Mouse (Mus musculus): Measurements from ENCODE around the gene Kif6. TPM values are rescaled to one million over a fixed set of nuclear protein-coding genes. Genes with fewer than 3 reads are reported as not detected.
A peak's percentile ranks its signal among the peaks of the same experiment; 100 is the strongest.

Gene Kif6
- total RNA-seq, 2 experiments from 2014 or later, result not detected

- no peak for ATAC-seq (replicated peaks; ENCODE audit: low FRiP score, low TSS enrichment, poor library complexity, severe bottlenecking)
Measured at GRCm38 (mm10) chr17:49875939-49876651, 261.2 kb downstream of the Kif6 start.

GRCm38 (mm10) chr17:49880919-49881744 lies 266.2 kb downstream of the Kif6 start:
- peak; percentile 82 for ATAC-seq (replicated peaks; ENCODE audit: low FRiP score, low TSS enrichment, poor library complexity, severe bottlenecking)

GRCm38 (mm10) chr17:49881796-49882195 lies 266.9 kb downstream of the Kif6 start:
- no peak for ATAC-seq (replicated peaks; ENCODE audit: low FRiP score, low TSS enrichment, poor library complexity, severe bottlenecking)

DNA sequence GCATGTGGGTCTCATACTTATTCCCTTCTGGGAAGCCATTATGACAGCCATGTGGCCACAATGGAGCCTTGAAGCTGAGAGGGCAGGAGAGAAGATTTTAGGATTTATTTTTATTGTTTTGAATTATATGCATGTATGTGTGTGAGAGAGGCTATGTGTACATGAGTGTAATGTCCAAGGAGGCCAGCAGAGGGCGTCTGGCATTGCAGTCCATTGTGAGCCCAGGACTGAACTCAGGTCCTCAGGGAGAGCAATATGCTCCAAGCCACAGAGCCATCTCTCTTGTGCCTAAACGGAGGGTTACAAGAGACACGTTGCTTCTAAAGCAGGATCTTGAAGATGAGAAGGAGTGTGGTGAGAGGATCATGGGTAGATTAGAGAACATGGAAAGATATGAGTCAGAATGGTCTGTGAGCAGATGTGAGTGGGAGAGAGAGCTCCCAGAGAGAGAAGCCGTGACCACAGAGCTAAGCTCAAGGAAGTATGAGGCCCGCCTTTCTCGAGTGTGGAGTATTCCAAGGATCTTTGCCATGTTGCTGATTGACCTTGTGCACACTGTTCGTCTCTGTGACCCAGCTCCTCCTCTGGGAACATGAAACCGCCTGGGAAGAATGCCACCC lies 268.3 kb downstream of the Kif6 start:
- ATAC-seq (replicated peaks; ENCODE audit: low FRiP score, low TSS enrichment, poor library complexity, severe bottlenecking), result no peak

DNA sequence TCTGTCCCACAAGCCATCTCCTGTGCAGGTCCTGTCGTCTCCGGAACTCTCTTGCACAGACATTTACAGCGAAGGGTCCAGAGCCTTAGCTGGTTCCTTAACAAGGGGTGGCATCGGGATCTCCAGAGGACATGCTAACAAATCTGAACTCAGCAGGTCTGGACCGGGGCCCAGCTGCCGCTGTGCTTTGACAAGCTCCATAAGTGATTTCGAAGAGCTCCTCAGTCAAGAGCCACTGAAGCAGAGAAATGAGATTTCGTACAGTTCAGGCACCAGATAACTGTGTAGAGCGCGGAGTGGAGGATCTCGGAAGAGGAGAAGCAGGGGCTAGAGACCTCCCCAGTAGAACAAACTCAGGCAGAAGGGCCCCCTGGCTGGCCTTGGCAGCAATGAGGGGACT lies 270.1 kb downstream of the Kif6 start:
- ATAC-seq (replicated peaks; ENCODE audit: low FRiP score, low TSS enrichment, poor library complexity, severe bottlenecking), result no peak

GRCm38 (mm10) chr17:49889629-49890028 lies 274.7 kb downstream of the Kif6 start:
- 0 out of 2 replicates have a peak, but pooled peaks have one; percentile 31 for ATAC-seq (replicated peaks; ENCODE audit: low FRiP score, low TSS enrichment, poor library complexity, severe bottlenecking)

DNA sequence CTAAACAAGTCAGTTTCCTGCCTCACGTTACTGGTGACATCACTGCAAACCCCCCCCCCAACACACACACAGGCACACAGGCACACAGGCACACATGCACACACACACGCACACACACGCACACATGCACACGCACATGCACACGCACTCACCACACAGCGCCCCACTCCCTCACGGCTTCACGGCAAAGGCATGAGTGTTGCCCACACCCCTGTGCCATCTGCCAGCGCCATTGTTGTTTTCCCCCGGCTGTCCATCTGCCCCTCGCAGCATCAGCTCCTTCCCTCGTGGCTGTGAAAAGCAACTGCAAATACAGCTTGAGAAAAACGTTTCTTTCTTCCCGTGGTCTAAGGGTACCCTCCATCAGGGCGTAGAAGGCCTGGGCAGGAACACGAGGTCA lies 275.9 kb downstream of the Kif6 start:
- ATAC-seq (replicated peaks; ENCODE audit: low FRiP score, low TSS enrichment, poor library complexity, severe bottlenecking), result no peak

- ATAC-seq (replicated peaks; ENCODE audit: low FRiP score, low TSS enrichment, poor library complexity, severe bottlenecking), result no peak
Measured at GRCm38 (mm10) chr17:49892390-49892789, 277.5 kb downstream of the Kif6 start.

- no peak for ATAC-seq (replicated peaks; ENCODE audit: low FRiP score, low TSS enrichment, poor library complexity, severe bottlenecking)
Measured at GRCm38 (mm10) chr17:49894471-49894870, 279.5 kb downstream of the Kif6 start.

DNA sequence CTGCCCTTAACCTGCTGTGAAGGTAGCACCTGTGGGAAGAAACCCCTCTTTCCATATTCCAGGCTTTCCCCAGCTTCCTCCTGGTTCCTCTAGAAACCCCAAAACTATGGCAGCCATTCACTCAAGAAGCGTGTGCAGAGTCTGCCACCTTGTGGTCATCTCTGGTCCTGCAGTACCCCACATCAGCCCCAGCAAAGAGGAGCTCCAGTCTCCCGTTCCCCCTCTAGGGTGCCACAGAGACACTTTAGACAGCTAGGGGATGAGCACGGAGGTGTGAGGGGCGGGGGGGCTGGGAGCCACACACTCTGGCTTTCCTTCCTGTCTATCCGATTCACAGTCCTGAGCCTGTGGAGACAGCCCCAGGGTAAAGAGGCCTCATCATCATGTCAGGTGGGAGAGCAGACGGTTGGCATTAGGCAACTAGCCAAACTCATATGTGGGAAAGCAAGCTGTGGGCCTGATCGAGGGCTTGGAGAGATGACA lies 284.0 kb downstream of the Kif6 start:
- peak; percentile 70 for ATAC-seq (replicated peaks; ENCODE audit: low FRiP score, low TSS enrichment, poor library complexity, severe bottlenecking)

DNA sequence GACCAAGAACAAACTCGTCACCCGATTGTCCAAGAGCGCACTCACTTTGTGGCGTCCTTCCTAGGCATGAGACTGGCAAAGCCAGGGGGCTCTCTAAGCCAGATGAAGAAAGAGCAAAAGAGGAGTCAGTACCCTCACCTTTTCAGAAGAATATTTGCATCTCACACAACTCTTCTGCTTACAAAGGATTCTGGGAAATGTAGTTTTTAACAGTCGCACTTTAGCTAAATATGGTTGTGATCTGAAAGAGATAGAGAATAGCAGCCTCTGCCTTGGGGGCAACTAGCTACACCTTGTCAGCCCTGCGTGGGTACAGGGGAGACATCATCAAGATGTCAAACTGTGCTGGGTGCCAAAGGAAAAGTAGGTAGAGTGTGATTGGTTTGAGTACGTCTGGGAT lies 287.7 kb downstream of the Kif6 start:
- ATAC-seq (replicated peaks; ENCODE audit: low FRiP score, low TSS enrichment, poor library complexity, severe bottlenecking), result no peak

- ATAC-seq (replicated peaks; ENCODE audit: low FRiP score, low TSS enrichment, poor library complexity, severe bottlenecking), result no peak
Measured at GRCm38 (mm10) chr17:49923429-49923828, 308.5 kb downstream of the Kif6 start.

DNA sequence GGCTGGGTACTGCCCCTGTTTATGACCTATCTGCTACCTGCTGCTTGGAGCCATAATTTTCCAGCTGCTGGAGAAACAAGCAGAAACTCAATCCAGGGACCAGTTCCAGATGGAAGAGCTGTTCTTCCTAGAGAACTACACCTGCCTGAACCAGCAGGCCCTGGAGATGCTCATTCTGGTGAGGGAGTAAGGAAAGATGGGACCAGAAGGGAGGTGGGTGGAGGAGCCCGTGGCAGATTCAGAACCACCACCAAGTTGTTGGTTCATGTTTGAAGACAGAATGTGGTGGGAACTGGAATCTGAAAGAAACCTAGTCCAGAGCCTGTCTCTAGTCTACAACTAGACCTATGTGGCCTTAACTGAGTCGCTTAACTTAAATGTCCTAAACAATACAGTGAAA lies 312.7 kb downstream of the Kif6 start:
- no peak for ATAC-seq (replicated peaks; ENCODE audit: low FRiP score, low TSS enrichment, poor library complexity, severe bottlenecking)

GRCm38 (mm10) chr17:49933806-49934205 lies 318.9 kb downstream of the Kif6 start:
- 0 out of 2 replicates have a peak, but pooled peaks have one; percentile 19 for ATAC-seq (replicated peaks; ENCODE audit: low FRiP score, low TSS enrichment, poor library complexity, severe bottlenecking)

GRCm38 (mm10) chr17:49934586-49934985 lies 319.6 kb downstream of the Kif6 start:
- ATAC-seq (replicated peaks; ENCODE audit: low FRiP score, low TSS enrichment, poor library complexity, severe bottlenecking), result no peak

DNA sequence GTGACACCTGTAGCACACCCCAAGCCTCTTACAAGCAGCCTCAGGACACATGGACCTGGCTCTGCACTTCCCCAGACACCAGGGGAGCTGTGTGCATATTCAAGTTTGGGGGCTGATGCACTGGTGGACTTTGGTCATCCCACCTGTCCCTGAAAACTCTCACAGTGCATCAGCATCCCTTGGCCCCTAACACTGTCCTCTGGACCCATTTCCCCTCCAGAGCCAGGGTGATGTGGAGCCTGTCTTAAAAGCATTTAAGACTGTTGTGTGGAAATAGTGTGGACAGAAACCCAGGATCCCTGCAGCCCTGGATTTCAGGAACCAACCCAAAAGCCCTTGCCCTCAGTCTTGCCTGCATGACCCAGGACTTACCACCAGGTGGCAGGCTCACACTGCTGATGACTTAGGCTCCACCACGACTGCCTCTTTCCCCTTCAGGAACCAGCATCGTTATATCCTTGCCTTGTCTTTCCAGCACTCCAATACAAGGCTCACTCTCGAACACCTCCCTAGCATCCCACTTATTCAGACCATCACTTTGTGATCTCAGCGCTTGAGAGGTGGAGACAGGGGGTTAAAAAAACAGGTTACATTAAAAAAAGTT lies 320.8 kb downstream of the Kif6 start:
- ATAC-seq (replicated peaks; ENCODE audit: low FRiP score, low TSS enrichment, poor library complexity, severe bottlenecking), result peak; percentile 82

GRCm38 (mm10) chr17:49936214-49936613 lies 321.3 kb downstream of the Kif6 start:
- ATAC-seq (replicated peaks; ENCODE audit: low FRiP score, low TSS enrichment, poor library complexity, severe bottlenecking), result no peak

GRCm38 (mm10) chr17:49939146-49939545 lies 324.2 kb downstream of the Kif6 start:
- no peak for ATAC-seq (replicated peaks; ENCODE audit: low FRiP score, low TSS enrichment, poor library complexity, severe bottlenecking)

DNA sequence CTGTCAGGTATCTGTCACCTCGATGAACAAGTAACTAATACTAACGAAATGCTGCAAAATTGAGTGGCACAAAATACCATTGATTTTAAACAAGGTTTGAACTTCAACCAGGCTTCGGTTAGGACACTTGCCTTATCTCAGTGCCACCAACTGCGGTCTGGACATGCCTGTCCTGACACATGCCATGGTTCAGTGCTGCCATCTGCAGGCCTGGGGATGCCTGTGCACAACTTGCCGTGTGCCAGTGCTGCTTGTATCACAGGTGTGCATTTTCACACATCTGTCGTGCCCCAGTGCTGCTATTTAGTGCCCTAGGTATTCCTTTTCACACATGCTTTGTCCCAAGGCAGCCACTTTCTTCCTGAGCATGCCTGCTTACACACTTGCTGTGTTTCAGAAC lies 327.7 kb downstream of the Kif6 start:
- peak; percentile 70 for ATAC-seq (replicated peaks; ENCODE audit: low FRiP score, low TSS enrichment, poor library complexity, severe bottlenecking)

DNA sequence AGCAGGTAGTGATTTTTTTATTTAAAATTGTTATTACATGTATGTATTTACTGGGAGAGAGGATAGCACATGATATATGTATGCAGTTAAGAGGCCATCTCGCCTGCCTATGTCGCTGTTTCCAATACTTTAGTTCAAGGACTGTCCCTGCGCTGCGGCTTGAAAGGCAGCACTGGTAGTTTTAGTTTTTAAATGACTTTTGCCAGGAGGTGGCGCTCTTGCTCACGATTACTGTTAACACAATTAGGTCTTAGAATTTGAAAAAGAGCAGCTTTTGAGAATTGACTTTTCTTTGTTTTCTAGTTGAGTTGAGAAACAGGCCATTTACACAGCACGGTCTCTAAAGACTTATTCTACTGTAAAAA lies 336.5 kb downstream of the Kif6 start:
- peak; percentile 72 for ATAC-seq (replicated peaks; ENCODE audit: low FRiP score, low TSS enrichment, poor library complexity, severe bottlenecking)

All from megakaryocyte-erythroid progenitor cell, adult 5-6 weeks (primary cell).